Comparison of ENCODE assay signal across 11 mouse cellular contexts in the genomic region with DNA sequence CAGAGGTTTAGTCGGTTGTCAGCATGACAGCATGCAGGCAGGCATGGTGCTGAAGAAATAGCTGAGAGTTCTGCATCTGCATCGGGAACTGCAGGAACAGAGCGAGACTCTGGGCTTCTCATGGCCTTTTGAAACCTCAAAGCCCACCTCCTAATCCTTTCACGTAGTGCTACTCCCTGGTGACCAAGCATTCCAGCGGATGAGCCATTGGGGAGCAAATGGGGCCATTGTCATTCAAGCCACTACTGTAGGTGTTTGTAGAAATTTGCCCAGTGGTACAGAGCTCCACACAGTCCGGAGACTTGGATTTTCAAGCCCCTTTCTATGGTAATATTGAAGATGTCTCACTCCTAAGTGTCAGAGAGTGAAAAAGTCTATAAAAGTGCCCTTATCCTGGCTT. TPM values are rescaled to one million over a fixed set of nuclear protein-coding genes. Genes with fewer than 3 reads are reported as not detected.
DNase-seq lines count a peak whose midpoint lies in the region; ATAC-seq and TF ChIP-seq lines count a peak whose summit lies in the region.
"Had no signal": no experiment of that assay in that cellular context is flagged by ENCODE, and none has a peak within 500 bp of the region (broad histone marks: within the 10 kb centered on the region; RNA-seq: fewer than 3 reads in every experiment).

No protein-coding gene starts in this region.

- peaks cover 25% of the 10 kb centered on the region for H3K36me3 ChIP-seq in kidney, postnatal 0 days (ENCODE audit: insufficient read depth, low read length)
- peaks cover 45% of the 10 kb centered on the region for H3K36me3 ChIP-seq in embryonic facial prominence, embryonic 13.5 days
- peaks cover 39% of the 10 kb centered on the region for H3K36me3 ChIP-seq in intestine, postnatal 0 days (ENCODE audit: control insufficient read depth, insufficient read depth)
- H3K36me3 ChIP-seq in myocyte (ENCODE audit: control insufficient read depth, insufficient read depth) = no peaks in the 10 kb centered on the region

- TF ChIP-seq CTCF in kidney, postnatal 0 days (IDR thresholded peaks at IDR 0.05; ENCODE audit: low read depth) = no peak
- TF ChIP-seq CTCF in intestine, postnatal 0 days (IDR thresholded peaks at IDR 0.05; ENCODE audit: low read depth) = no peak

- 66% methylated on average over 6 of the region's 6 CpGs for WGBS in kidney, postnatal 0 days
- WGBS in embryonic facial prominence, embryonic 13.5 days = 55% methylated on average over 6 of the region's 6 CpGs
- WGBS in intestine, postnatal 0 days = 64% methylated on average over 6 of the region's 6 CpGs

- H3K9me3 ChIP-seq in kidney, postnatal 0 days (replicated peaks; ENCODE audit: low read length) = no peaks in the 10 kb centered on the region
- H3K9me3 ChIP-seq in embryonic facial prominence, embryonic 13.5 days = no peaks in the 10 kb centered on the region
- H3K9me3 ChIP-seq in intestine, postnatal 0 days (ENCODE audit: control insufficient read depth) = no peaks in the 10 kb centered on the region

- H3K4me2 ChIP-seq in kidney, postnatal 0 days (ENCODE audit: low read length) = peak overlapping the region; percentile 68; the same call in 1 of the 2 replicates
- peak overlapping the region; percentile 89 for H3K4me2 ChIP-seq in embryonic facial prominence, embryonic 13.5 days
- H3K4me2 ChIP-seq in intestine, postnatal 0 days (replicated peaks; ENCODE audit: low read depth) = peak overlapping the region; percentile 91
- peak overlapping the region; percentile 88 for H3K4me2 ChIP-seq in myocyte (ENCODE audit: low read depth)

- no peak for TF ChIP-seq POLR2A in myocyte (IDR thresholded peaks at IDR 0.05; ENCODE audit: insufficient read length, low read depth)

- H3K4me3 ChIP-seq in kidney, postnatal 0 days (replicated peaks; ENCODE audit: low read depth, low read length) = no peak overlapping the region
- H3K4me3 ChIP-seq in embryonic facial prominence, embryonic 13.5 days = peak overlapping the region; percentile 83
- H3K4me3 ChIP-seq in intestine, postnatal 0 days (ENCODE audit: low read depth, low read length) = no peak overlapping the region
- no peak overlapping the region for H3K4me3 ChIP-seq in myocyte

- no peak overlapping the region for H3K9ac ChIP-seq in kidney, postnatal 0 days (ENCODE audit: low read depth, low read length)
- H3K9ac ChIP-seq in embryonic facial prominence, embryonic 13.5 days = 0 out of 2 replicates have a peak overlapping the region, but pooled peaks have one; percentile 21
- no peak overlapping the region for H3K9ac ChIP-seq in intestine, postnatal 0 days (ENCODE audit: low read depth, low read length)

- H3K27ac ChIP-seq in kidney, postnatal 0 days = no peak overlapping the region
- no peak overlapping the region for H3K27ac ChIP-seq in embryonic facial prominence, embryonic 13.5 days
- H3K27ac ChIP-seq in intestine, postnatal 0 days (ENCODE audit: low read depth, low read length) = no peak overlapping the region

- no peak for ATAC-seq in kidney, postnatal 0 days (replicated peaks; ENCODE audit: low FRiP score, low read depth)
- no peak for ATAC-seq in embryonic facial prominence, embryonic 13.5 days (ENCODE audit: insufficient number of reproducible peaks, insufficient read depth, low FRiP score, low TSS enrichment, low read depth)
- no peak for ATAC-seq in intestine, postnatal 0 days
- ATAC-seq in megakaryocyte, adult 5-6 weeks (ENCODE audit: poor library complexity, severe bottlenecking) = no peak

- H3K79me2 ChIP-seq in myocyte (ENCODE audit: control insufficient read depth, insufficient read depth) = peaks cover 6% of the 10 kb centered on the region

- peaks cover 9% of the 10 kb centered on the region; the same call in 1 of the 2 replicates for H3K4me1 ChIP-seq in kidney, postnatal 0 days (replicated peaks; ENCODE audit: insufficient read depth, low read length)
- H3K4me1 ChIP-seq in embryonic facial prominence, embryonic 13.5 days = peaks cover 13% of the 10 kb centered on the region
- H3K4me1 ChIP-seq in intestine, postnatal 0 days (replicated peaks; ENCODE audit: control insufficient read depth, insufficient read depth, low read length) = peaks cover 12% of the 10 kb centered on the region; the same call in 1 of the 2 replicates

- no peak overlapping the region for H3ac ChIP-seq in myocyte (ENCODE audit: control insufficient read depth, insufficient read length)

- H3K27me3 ChIP-seq in kidney, postnatal 0 days (ENCODE audit: insufficient read depth, low read length) = no peaks in the 10 kb centered on the region
- H3K27me3 ChIP-seq in embryonic facial prominence, embryonic 13.5 days = no peaks in the 10 kb centered on the region
- H3K27me3 ChIP-seq in intestine, postnatal 0 days (replicated peaks; ENCODE audit: control insufficient read depth, insufficient read depth, low read length) = no peaks in the 10 kb centered on the region
- no peaks in the 10 kb centered on the region for H3K27me3 ChIP-seq in myocyte (ENCODE audit: control insufficient read depth, insufficient read depth, insufficient read length)

- no peak for DNase-seq in kidney, postnatal 0 days (ENCODE audit: low spot score)
- no peak for DNase-seq in kidney, postnatal 25 days
- no peak for DNase-seq in spleen, adult 18-20 months
- no peak for DNase-seq in cerebellum, adult 11 months

TF ChIP-seq in myocyte, 11 proteins besides CTCF, POLR2A, EP300 and RAD21:
- TF ChIP-seq MAX (IDR thresholded peaks at IDR 0.05; ENCODE audit: low read depth) (no peak), POLR2AphosphoS2 (IDR thresholded peaks at IDR 0.05; ENCODE audit: insufficient read length, low read depth) (no peak), CEBPB (IDR thresholded peaks at IDR 0.05; ENCODE audit: insufficient read depth, poor library complexity, severe bottlenecking) (no peak), MYOD1 (IDR thresholded peaks at IDR 0.05; ENCODE audit: control insufficient read depth in 1 of 3, insufficient read length in 2 of 3, low read depth in 2 of 3) (no peak), E2F4 (IDR thresholded peaks at IDR 0.05; ENCODE audit: insufficient read depth) (no peak), TCF12 (IDR thresholded peaks at IDR 0.05; ENCODE audit: insufficient read depth, poor library complexity, severe bottlenecking) (no peak), SRF (IDR thresholded peaks at IDR 0.05; ENCODE audit: control insufficient read depth, insufficient read length, low read depth) (no peak), REST (IDR thresholded peaks at IDR 0.05; ENCODE audit: insufficient read depth, insufficient read length) (no peak), TCF3 (IDR thresholded peaks at IDR 0.05; ENCODE audit: insufficient read length, low read depth) (no peak), MYOG (IDR thresholded peaks at IDR 0.05; ENCODE audit: control insufficient read depth in 1 of 3, insufficient read depth in 1 of 3, insufficient read length in 2 of 3, low read depth in 2 of 3) (no peak), USF1 (IDR thresholded peaks at IDR 0.05; ENCODE audit: low read depth) (no peak)

RNA-seq across cellular contexts. Expression of a gene that starts 1.4 kb away (rescaled TPM):
- 46.3 and 46.6 TPM in 2 replicates for polyA plus RNA-seq in kidney, postnatal 0 days (2015; fragmentation: Nextera tagmentation; extraction: Ambion mirVana)
- 51.3 and 54.2 TPM in 2 replicates for polyA plus RNA-seq in embryonic facial prominence, embryonic 13.5 days (2015; fragmentation: Nextera tagmentation; extraction: Ambion mirVana)
- polyA plus RNA-seq in intestine, postnatal 0 days (2015; fragmentation: Nextera tagmentation; extraction: Ambion mirVana) = 16.9 and 19.7 TPM in 2 replicates
- 24.1 TPM for polyA plus RNA-seq in myocyte (2012; fragmentation: generic; extraction: Trizol)
- total RNA-seq in megakaryocyte, adult 5-6 weeks (2015) = 6.2 and 11.7 TPM in 2 replicates
- 6.3 and 11.1 TPM in 2 replicates for total RNA-seq in megakaryocyte, adult 5-6 weeks (2017)

RNA-seq across cellular contexts. Expression of a gene that starts 6.6 kb away (rescaled TPM):
- 0.12 and 0.15 TPM in 2 replicates for polyA plus RNA-seq in kidney, postnatal 0 days (2015; fragmentation: Nextera tagmentation; extraction: Ambion mirVana)
- 3.5 and 3.7 TPM in 2 replicates for polyA plus RNA-seq in embryonic facial prominence, embryonic 13.5 days (2015; fragmentation: Nextera tagmentation; extraction: Ambion mirVana)
- polyA plus RNA-seq in intestine, postnatal 0 days (2015; fragmentation: Nextera tagmentation; extraction: Ambion mirVana) = 0.38 and 0.57 TPM in 2 replicates
- polyA plus RNA-seq in myocyte (2012; fragmentation: generic; extraction: Trizol) = 0.12 TPM
- 0.07 TPM in 1 of 2 replicates, not detected in the other for total RNA-seq in megakaryocyte, adult 5-6 weeks (2015)
- total RNA-seq in megakaryocyte, adult 5-6 weeks (2017) = 0.18 and 0.20 TPM in 2 replicates
- total RNA-seq: MEL had no signal

RNA-seq across cellular contexts. Expression of a gene that starts 27.9 kb away (rescaled TPM):
- 89.2 and 95.3 TPM in 2 replicates for polyA plus RNA-seq in kidney, postnatal 0 days (2015; fragmentation: Nextera tagmentation; extraction: Ambion mirVana)
- polyA plus RNA-seq in embryonic facial prominence, embryonic 13.5 days (2015; fragmentation: Nextera tagmentation; extraction: Ambion mirVana) = 55.2 and 72.4 TPM in 2 replicates
- 24.9 and 27.1 TPM in 2 replicates for polyA plus RNA-seq in intestine, postnatal 0 days (2015; fragmentation: Nextera tagmentation; extraction: Ambion mirVana)
- polyA plus RNA-seq in myocyte (2012; fragmentation: generic; extraction: Trizol) = 31.8 TPM
- 0.36 and 1.5 TPM in 2 replicates for total RNA-seq in megakaryocyte, adult 5-6 weeks (2015)
- total RNA-seq in megakaryocyte, adult 5-6 weeks (2017) = not detected in 2 replicates

RNA-seq across cellular contexts. Expression of a gene that starts 32.2 kb away (rescaled TPM):
- polyA plus RNA-seq in kidney, postnatal 0 days (2015; fragmentation: Nextera tagmentation; extraction: Ambion mirVana) = not detected in 2 replicates
- not detected in 2 replicates for polyA plus RNA-seq in embryonic facial prominence, embryonic 13.5 days (2015; fragmentation: Nextera tagmentation; extraction: Ambion mirVana)
- polyA plus RNA-seq in intestine, postnatal 0 days (2015; fragmentation: Nextera tagmentation; extraction: Ambion mirVana) = not detected in 2 replicates
- polyA plus RNA-seq in myocyte (2012; fragmentation: generic; extraction: Trizol) = not detected
- not detected in 2 replicates for total RNA-seq in megakaryocyte, adult 5-6 weeks (2015)
- not detected in 2 replicates for total RNA-seq in megakaryocyte, adult 5-6 weeks (2017)
- total RNA-seq: MEL had no signal
- polyA plus RNA-seq: large intestine, adult 2 months had no signal

RNA-seq across cellular contexts. Expression of a gene that starts 32.6 kb away (rescaled TPM):
- not detected in 2 replicates for polyA plus RNA-seq in kidney, postnatal 0 days (2015; fragmentation: Nextera tagmentation; extraction: Ambion mirVana)
- not detected in 2 replicates for polyA plus RNA-seq in embryonic facial prominence, embryonic 13.5 days (2015; fragmentation: Nextera tagmentation; extraction: Ambion mirVana)
- polyA plus RNA-seq in intestine, postnatal 0 days (2015; fragmentation: Nextera tagmentation; extraction: Ambion mirVana) = not detected in 2 replicates
- polyA plus RNA-seq in myocyte (2012; fragmentation: generic; extraction: Trizol) = not detected
- total RNA-seq in megakaryocyte, adult 5-6 weeks (2015) = 69.3 and 75.6 TPM in 2 replicates
- total RNA-seq in megakaryocyte, adult 5-6 weeks (2017) = 89.1 and 124 TPM in 2 replicates
- total RNA-seq: gastrocnemius, adult 8-10 months; MEL had no signal
- polyA plus RNA-seq: large intestine, adult 2 months had no signal
